Comparison of ENCODE assay signal across 11 mouse cellular contexts in the genomic region with DNA sequence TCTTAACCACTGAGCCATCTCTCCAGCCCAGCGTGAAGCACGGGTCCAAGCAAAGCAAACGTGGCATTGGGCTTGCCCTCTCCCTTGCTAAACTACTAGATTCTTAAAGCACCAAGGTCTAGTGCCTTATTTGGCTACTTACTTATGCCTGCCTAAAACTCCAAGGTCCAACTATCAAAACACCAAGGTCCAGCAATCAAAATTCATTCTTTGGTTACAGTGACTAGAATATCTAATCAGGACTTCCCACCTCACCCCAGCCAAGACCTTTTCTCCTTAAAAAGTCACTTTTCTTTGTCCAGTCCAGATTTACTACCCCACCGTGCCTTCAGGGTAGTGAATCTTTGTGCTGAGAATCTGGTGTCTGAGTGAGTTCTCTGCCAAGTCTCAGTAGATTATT. TPM values are rescaled to one million over a fixed set of nuclear protein-coding genes. Genes with fewer than 3 reads are reported as not detected.
DNase-seq lines count a peak whose midpoint lies in the region.
"Had no signal": no experiment of that assay in that cellular context is flagged by ENCODE, and none has a peak within 500 bp of the region (broad histone marks: within the 10 kb centered on the region; RNA-seq: fewer than 3 reads in every experiment).

No protein-coding gene starts in this region.

- peak; percentile 68 for DNase-seq in ovary, adult 18-20 months (ENCODE audit: low spot score)
- no peak for DNase-seq in ovary, postnatal 10 days (ENCODE audit: low spot score)
- DNase-seq in Muller cell, postnatal 12 days (ENCODE audit: inconsistent ontology term), result peak; percentile 33
- peak; percentile 22 for DNase-seq in induced T-regulatory cell, adult 2 months (ENCODE audit: low read depth)
- no peak for DNase-seq in heart, postnatal 14 days
- no peak for DNase-seq in cerebellum, adult 9-11 months
- no peak for DNase-seq in left cerebral cortex, postnatal 10 days (ENCODE audit: extremely low spot score in 1 of 2, low spot score in 2 of 2)
- DNase-seq: adrenal gland, postnatal 14 days; cerebellum, adult 18-20 months; cerebellum, postnatal 10 days; kidney, adult 11 months had no signal

- intact Hi-C loops in heart, postnatal 14 days (cut with DNase I), result no loop called here
- intact Hi-C loops in left cerebral cortex, postnatal 10 days (cut with DNase I), result no loop called here

RNA-seq across cellular contexts. Expression of a gene that starts 3.1 kb away (rescaled TPM):
- 1 to 10 TPM; 7.1 to 7.7 TPM for total RNA-seq in heart, postnatal 14 days (2021)
- total RNA-seq in left cerebral cortex, postnatal 10 days (2021), result 10 to 100 TPM; 32.3 to 34.8 TPM

RNA-seq across cellular contexts. Expression of a gene that starts 8.2 kb away (rescaled TPM):
- 1,000 to 10,000 TPM; 1,025 to 1,358 TPM for total RNA-seq in heart, postnatal 14 days (2021)
- total RNA-seq in left cerebral cortex, postnatal 10 days (2021), result 1,000 to 10,000 TPM; 3,611 to 3,673 TPM

Comparison
In these comparisons a context has a peak if more than half of its experiments do, and no peak if none do; other contexts are left out.
1. DNase-seq: peak in ovary, adult 18-20 months (single experiment), Muller cell, postnatal 12 days (single experiment) and induced T-regulatory cell, adult 2 months (single experiment); none in ovary, postnatal 10 days (single experiment), heart, postnatal 14 days (0 of 2), cerebellum, adult 9-11 months (single experiment) and left cerebral cortex, postnatal 10 days (0 of 2).